Mouse (Mus musculus): ENCODE data around the gene Rbfox3.
A peak's percentile ranks its signal among the peaks of the same experiment; 100 is the strongest.

Gene Rbfox3

DNA sequence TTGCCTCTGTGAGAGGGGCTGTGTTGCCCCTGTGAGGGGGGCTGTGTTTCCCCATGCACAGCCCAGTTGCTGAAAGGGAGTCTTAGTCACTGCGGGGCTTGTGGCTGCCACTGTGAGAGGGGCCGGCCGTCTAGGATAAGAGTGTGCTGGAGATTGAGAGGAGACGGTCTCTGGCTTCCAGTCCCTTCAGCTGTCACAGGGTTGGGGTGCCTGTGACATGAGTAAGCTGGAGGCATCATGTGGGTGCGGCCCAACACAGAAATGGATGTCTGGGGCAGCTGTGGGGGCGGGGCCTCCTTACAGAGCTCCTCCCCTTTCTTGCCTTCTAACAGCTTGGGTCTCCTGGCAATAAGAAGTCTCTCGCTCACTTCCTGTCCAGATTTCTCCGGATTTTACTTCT is 182.0 kb downstream of the Rbfox3 start:
- no peak for DNase-seq (ENCODE audit: low read depth, low spot score)

DNA sequence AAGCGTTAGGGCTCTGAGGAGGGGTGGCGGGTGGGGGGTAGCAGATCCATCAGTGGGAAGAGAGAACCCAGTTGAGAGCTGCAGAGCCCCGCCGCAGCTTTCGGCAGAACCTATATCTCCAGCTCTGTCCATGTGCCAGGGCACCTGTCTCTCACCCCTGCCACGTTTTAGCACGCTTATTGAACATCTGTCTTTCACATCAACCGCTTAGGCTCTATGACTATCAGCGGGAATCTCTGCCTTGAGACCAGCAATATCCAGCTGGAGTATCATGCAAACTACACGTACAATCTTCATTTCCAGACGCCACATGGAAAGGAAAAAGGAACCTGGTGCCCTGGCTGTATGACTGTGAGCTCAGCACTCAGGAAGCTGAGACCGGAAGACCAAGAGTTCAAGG is 182.6 kb downstream of the Rbfox3 start:
- DNase-seq (ENCODE audit: low read depth, low spot score): no peak

GRCm38 (mm10) chr11:118728083-118728551 is 183.3 kb downstream of the Rbfox3 start:
- peak; percentile 60 for DNase-seq (ENCODE audit: low read depth, low spot score)

DNA sequence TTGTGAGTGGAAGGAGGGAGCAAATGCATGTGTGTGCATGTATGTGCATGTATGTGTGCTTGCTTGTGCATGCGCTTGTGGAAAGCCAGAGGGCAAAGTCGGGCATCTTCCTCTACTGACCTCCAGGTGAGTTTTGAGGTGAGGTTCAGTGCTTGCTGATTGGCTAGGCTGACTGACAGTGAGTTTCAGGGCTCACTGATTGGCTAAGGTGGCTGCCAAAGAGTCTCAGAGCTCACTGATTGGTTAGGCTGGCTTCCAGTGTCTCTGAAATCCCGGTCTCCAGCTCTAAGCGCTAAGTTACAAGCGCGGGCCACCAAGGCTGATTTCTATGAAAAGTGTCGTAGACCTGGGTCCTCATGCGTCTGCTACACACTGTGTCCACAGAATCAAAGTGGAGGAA is 185.0 kb downstream of the Rbfox3 start:
- no peak for DNase-seq (ENCODE audit: low read depth, low spot score)

- DNase-seq (ENCODE audit: low read depth, low spot score): no peak
These were observed 187.0 kb downstream of the Rbfox3 start for GRCm38 (mm10) chr11:118724423-118724822.

DNA sequence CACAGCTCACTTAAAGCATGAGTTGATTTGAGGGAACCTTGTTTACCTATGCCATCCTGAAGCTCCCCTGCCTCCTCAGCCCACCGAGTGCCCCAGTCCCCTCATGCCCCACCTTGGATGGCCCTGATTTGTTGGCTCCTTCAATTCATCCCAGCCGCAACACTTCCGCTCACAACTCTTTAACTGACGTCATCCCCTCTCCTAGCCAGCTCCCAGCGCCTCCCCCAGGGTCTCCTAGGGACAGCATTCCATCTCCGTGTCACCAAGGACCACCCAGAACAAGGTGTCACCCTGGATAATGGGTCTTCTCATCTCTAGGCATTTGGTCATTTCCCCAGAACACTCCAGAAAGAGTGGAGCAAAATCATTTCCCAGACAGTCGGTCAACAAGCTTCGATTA is 188.2 kb downstream of the Rbfox3 start:
- no peak for DNase-seq (ENCODE audit: low read depth, low spot score)

GRCm38 (mm10) chr11:118721898-118722297 is 189.5 kb downstream of the Rbfox3 start:
- DNase-seq (ENCODE audit: low read depth, low spot score): no peak

DNA sequence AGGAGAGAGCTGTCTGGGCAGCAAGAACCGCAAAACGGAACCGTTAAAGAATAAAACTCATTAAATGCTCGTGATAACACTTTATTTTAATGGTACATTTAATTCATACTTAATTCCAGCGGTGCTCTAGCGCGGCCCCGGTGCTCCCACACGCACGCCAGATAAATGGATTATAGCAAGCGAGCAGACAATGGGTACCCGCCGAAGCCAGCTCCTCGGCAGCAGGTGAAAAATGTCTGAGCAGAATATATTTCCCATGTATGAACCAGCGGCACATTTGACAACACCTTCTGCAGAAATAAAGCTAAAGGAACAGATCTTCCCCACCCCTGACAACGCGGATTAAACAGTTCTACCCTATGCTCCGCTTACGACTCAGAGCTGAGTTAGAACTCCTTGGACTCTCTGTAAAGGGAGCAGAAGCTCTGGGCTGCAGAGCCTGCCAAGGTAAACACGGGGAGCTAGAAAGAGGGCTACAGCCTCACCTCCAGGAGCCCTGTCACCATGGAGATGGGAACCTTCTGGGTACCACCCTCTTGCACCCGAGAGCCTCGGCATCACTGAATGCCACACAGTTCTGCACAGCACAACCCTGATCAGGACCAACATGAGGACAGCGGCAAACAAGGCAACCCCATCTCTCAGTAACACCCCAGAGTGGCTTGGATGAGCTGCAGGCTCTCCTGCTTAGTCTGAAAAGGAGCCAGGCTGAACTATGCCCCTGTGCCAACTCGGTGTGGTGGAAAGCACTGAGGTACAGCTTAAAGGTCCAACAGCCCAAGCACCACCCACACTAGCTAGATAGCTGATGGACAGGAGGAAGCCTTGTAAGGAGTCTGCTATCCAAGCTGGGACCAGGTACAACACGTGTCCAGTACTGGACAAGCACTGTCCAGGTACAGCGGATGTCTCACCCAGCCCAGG is 196.5 kb downstream of the Rbfox3 start:
- DNase-seq (ENCODE audit: low read depth, low spot score): no peak

DNA sequence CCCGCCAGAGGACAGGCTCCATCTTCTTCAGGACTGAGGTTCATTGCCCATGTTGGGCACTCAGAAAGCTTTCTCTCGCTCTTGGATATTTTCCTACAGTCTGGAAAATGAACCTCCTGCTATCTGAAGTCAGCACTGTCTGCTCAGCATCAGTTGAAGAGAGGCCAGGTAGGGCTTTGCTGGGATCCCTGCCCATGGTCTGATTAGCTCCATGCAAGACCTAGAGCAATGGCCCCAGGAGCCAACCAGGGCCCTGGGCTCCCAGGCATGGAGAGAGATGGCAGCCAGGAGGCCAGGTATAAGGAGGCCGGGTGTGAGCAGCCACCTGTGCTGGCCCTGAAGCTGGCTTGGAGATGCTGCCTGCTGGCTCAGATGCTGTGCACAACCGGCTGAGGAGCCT is 198.6 kb downstream of the Rbfox3 start:
- DNase-seq (ENCODE audit: low read depth, low spot score): no peak

- no peak for DNase-seq (ENCODE audit: low read depth, low spot score)
These were observed 199.3 kb downstream of the Rbfox3 start for GRCm38 (mm10) chr11:118712058-118712457.

GRCm38 (mm10) chr11:118710035-118710434 is 201.4 kb downstream of the Rbfox3 start:
- DNase-seq (ENCODE audit: low read depth, low spot score): no peak

DNA sequence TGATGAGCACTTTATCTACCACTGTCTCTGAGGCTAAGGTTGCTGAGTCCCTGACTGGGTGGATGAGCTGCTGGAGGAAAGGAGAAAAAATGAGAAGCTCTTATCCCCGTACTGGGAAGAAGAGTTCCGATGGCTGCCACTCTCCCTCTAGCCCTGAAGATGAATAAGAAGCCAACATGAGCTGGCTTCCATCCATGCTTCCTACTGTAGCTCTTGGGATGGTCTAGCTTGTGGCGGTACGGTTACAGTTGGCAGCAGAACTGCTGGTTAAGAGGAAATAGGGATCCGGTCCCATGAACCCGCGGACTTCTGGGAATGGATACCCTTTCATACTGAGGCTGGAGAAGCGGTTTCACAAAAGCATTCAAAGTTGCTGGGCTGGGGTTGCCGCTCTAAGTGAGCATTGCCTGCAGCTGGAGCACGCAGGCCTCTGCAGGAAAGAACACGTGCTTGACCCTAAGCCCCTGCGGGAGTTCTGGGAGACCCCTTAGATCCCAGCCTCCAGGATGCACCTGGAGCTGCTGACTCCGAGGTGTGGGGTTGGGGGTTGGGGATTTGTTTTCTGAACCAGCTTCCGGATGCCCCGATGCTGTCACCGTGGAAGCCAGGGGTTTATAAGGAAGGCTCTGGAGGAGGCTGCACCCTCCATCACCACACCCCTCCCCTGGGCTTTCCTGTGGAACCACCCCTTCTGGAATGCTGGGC is 215.0 kb downstream of the Rbfox3 start:
- no peak for DNase-seq (ENCODE audit: low read depth, low spot score)

DNA sequence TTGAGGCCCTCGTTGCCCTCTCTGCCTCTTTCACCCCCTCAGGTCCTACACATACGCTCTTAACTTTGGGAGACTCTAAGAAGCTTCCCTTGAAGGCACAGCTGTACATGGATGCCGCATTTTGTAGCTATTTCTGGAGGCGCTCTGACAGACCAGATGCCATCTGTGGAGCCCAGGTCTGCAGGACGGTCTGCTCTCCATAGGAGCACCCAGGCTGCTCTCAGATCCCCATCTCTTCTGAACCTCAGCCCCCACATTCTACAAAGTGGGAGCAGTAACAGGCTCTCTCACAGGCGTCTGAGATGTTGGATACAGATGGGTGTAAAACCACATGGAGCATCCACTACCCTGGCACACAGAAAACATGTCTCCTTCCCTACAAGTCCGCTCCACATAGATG is 218.1 kb downstream of the Rbfox3 start:
- no peak for DNase-seq (ENCODE audit: low read depth, low spot score)

- DNase-seq (ENCODE audit: low read depth, low spot score): no peak
These were observed 221.1 kb downstream of the Rbfox3 start for GRCm38 (mm10) chr11:118690262-118690661.

- no peak for DNase-seq (ENCODE audit: low read depth, low spot score)
These were observed 226.0 kb downstream of the Rbfox3 start for GRCm38 (mm10) chr11:118685397-118685796.

DNA sequence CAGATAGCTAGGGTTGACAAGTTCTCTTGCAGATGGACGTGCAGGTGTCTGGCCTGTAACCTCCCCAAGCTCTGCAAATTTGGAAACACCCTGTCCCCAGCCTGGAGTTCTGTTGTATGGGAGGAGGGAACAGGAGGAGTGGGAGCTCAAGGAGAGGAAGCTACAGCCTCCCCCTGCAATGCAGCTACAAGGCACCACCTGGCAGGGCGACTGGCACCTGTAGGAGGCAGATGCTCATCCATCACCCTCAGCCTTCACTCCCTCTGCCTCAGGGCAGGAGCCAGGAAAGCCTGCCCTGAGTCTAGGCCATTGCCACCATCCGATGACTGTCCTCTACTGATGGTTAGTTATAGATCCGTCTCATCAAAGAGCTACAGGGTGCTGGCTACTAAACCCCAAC is 226.7 kb downstream of the Rbfox3 start:
- no peak for DNase-seq (ENCODE audit: low read depth, low spot score)

DNA sequence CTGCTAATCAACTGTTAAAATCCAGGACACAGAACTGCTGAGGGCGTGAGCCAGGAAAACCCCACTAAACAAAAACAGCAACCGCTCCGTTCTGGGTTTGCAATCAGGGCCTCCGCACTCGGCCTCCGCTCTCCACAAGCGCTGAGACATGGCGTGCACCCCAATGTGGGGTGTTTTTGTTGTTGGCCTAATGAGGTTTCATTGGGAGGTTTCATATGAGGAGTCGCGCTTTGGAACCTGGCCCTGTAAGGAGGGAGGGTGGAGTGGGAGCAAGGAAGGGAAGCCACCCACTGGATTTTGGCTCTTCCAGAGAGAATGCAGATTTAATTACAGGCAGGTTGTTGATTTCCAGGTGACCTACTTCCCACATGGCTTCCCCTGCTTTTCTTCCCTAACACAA is 230.7 kb downstream of the Rbfox3 start:
- no peak for DNase-seq (ENCODE audit: low read depth, low spot score)

DNA sequence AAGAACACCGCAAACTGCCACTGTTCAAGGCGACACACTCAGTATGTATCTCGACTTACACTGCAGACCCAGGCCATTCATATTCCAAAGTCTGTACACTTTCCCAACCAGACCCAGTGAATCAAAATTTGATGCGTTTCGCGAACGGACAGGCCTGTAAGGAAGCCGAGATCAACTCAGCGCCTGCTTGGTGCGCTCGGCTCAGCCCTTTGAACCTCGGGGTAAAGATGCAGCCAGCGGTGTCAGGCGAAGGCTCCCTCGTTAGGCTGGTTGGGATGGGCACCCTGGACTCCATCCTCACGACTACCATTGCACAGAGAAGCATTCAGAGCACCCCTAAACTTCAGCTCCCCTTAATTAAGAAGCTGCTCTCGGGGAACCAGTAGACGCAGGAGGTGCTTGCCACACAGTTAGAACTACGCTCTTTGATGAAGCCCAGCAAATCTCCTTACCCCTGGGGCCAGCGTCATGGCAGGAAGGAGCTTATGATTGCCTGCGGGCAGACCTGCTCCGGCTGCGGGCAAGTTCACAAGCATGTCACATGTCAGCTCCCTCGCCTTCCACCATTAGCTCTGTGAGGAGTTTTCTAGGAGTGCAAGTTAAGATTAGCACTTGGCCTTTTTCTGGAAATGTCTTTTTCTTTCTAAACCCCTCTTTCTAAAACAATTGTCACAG is 231.5 kb downstream of the Rbfox3 start:
- peak; percentile 27 for DNase-seq (ENCODE audit: low read depth, low spot score)

DNA sequence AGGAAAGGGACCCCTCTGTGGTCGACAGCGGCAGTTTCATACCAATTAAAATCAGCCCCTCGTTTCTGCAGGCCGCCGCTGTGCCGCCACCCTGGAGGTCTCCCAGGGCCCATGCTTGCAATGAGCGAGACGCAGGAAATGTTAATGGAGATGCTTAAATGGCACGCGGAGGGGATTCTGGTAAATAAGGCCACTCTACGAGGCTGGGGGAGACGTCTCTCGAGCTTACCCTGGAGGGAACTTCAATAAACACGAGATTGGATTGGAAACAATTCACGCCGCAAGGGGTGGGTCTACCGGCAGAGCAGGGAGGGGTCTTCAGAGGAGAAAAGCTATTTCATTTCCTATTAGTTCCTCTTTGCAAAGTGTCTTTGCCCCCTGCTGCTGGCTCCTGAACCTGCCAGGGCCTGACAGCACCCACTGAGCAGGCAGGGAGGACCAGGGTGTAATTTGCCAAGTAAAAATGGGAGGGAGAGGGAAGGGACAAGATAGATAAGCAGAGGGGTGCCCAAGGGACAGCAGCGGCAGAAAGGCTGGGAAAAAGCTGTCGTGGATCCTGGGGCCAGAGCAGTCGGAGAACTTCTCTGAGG is 232.8 kb downstream of the Rbfox3 start:
- DNase-seq (ENCODE audit: low read depth, low spot score): no peak

DNA sequence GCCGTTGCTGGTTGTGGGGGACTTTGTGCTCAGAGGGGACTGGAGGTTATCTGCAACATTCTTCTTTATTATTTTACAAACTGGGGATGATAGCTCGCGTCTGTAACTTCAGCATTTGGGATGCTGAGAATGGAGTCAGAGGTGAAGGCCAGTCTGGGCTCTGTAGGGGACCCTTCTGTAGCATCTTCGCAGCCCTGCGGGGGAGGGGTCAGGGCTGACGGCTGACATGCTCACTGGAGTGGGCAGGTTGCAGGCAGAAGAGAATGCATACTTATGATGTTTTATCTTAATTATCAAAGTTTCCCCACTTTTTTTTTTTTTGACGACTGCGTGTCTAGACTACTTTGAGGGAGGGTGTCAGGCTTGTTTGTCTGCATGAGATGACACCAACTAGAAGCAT is 234.1 kb downstream of the Rbfox3 start:
- no peak for DNase-seq (ENCODE audit: low read depth, low spot score)

DNA sequence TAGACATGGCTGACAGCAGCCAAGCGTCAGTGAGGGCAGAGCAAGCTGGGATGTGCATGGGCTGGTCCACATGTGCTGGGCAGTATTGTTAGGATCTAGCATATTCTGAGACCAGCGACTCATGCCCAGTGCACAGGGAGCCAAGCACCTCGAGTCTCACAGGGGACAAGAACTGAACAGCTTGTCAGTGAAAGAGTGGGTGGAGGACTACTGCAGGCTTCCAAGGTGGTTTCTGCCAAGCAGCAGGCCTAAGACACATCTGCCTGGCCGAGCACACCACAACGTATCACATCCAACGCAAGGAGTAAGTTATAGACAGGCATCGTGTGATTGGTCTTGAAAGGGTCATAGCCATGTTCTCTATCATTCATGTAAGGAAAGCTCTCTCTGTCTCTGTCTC is 235.0 kb downstream of the Rbfox3 start:
- no peak for DNase-seq (ENCODE audit: low read depth, low spot score)

DNA sequence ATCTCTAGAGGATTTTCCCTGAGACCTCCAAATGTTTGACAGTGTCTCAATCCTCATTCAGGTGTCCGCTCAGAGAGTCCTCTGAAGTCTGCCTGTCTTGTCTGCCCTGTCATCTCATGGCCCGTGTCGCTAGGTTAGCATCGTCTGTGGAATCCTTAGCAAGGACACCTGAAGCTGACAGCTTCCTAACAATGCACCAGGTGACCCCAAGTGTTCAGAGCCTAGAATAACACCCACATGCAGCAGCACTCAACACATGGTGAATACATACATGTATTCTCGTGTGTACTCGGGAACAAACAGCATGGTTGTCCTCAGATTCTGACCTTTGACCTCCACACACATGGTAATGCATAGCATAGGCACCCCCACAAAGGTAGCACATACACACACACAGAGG is 239.4 kb downstream of the Rbfox3 start:
- no peak for DNase-seq (ENCODE audit: low read depth, low spot score)
